Mouse (Mus musculus) right cerebral cortex, postnatal 4 days (tissue): Measurements from ENCODE around the gene Rnf135.
"Not testable (repeated sequence)": the region's sequence is repeated elsewhere in the genome, so short reads cannot be mapped to it uniquely, and the experiment has no call there.

ENCODE experiments used
- DNase-seq: peaks from one replicate; pipeline ENCODE4 v3.0.0-alpha.2; 2022

Rnf135 gene

DNA sequence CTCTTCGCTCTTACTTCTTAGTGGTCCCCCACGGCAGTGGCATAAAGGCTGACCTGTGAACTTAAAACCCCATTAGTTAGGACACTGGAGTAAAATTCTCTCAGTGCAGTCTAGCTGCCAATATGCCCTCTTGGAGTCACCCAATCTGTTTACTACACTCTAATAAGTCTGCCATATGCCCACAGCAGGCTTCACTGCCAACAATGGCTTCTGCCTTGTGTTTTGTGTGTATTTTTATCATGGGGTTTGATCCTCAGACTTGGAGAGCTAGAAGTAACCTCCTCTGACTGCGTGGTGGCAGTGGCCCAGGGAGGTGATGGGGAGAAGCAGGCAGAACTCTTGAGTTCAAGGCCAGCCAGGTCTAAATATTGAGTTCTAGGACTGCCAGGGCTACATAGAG is 20.4 kb downstream of the Rnf135 start:
- DNase-seq: no peak

DNA sequence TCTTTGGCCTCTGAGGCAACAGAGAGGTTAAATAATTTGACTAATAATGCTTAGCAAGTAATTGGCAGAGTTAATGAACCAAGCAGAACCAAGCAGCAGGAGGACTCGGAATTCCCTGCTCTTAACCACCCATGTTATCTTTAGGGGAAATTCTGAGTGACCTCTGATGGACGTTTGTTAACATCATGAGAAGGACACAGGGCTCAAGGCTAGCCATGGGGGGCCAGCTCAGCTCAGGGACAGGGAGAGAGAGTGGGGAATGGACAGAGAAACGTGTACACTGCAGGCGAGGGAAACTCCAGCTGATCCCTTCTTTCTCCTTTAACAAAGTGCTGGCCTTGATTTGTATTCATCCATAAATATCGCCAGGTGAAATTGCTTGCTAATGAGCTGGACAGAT is 21.3 kb downstream of the Rnf135 start:
- DNase-seq: no peak

DNA sequence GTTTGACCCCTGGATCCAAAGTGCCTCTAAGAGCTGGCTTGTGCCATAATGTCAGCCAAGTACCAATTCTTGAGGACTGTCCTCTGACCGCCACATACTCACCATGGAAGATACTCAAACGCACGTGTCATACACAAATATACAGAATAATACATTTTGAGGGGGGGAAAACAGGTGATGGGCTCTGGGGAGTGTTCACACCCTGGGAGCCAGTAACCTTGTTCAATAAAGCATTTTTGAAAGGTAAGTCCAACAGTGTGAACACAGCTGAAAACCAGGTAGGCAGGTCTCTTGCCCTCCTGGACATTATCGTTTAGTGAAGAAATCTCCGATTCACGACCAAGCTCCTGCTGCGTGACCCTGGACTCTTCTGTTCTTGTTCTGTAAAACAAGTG is 24.8 kb downstream of the Rnf135 start:
- no peak for DNase-seq

DNA sequence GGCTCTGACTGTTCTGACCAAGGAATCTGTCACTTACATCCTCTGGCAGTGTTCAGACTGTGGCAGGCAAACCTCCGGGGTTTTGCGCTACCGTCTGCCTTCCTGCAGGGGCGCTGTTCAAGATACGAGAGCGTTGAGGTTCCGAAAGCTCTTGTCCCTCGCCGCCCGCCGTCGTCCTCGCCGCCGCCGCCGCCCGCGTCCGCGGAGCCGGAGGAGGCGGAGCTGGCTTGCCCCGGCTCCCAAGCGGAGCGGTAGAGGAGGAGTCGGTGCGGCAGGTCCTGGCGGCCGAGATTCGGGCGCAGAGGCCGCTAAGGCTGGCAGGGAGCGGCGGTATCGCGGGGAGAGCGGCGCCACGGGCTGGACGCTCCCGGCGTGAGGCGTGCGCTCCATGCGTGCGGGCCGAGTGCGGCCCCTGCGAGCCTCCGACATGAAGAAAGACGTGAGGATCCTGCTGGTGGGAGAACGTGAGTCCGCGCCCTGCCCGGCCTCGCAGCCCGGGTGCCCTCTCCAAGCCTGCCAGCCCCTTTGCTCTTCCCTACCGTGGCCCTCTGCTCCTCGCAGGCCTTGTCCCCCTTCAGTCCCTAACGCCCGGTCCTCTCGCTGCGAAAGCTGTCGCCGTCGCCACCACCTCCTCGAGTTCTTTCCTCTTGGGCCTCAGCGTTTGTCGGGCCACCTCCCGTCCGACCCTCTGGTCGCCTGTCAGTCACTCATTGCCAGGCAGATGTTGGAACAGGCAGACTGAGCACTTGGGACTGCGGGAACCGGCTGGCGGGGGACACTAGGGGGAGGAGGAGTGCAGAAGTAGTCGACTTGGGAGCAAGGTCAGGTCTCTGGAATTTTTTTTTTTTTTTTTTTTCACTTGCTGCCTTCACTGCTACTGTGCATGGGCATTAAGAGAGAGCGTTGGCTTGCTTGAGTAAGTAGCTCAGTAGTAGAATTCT is 25.5 kb downstream of the Rnf135 start, which contains the start of gene Rhot1:
Gene Rhot1, plus strand, starts transcription at position 160 of the 941 bp plus-strand sequence.
- DNase-seq: peak; percentile 98

DNA sequence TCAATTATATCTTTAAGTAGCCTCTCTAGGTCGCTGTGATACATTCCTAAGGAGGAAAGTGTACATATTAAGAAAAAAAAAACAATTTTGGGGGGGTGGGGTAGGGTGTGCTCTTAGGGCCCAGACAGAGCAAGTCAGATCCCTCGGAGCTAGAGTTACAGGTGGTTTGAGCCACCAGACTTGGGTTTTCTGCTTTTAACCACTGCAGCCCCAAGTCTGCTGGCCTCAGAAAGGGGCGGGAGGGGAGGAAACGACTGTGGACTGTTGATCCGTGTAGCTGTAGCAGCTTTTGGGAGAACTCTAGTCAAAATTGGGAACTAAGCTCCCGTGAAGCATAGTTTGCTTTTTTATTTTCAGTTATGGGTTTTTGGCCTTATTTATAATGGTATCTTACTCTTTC is 26.7 kb downstream of the Rnf135 start:
- DNase-seq: no peak

DNA sequence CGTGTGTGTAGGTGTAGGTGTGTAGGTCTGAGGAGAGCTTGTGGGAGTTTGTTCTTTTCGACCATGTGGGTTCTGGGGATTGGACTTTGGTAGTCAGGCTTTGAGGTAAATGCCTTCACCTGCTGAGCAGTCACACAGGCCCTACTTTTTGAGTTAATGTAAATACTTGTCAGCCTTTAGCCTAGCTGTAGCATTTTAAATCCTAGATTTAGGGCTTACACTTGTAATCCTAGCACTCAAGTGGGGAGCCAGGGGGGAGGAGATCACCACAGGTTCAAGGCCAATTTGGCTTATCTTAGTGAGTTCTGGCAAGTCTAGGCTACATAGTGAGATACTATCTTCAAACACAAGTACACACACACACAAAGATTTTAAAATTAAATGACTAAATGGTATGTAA is 28.6 kb downstream of the Rnf135 start:
- DNase-seq: no peak

DNA sequence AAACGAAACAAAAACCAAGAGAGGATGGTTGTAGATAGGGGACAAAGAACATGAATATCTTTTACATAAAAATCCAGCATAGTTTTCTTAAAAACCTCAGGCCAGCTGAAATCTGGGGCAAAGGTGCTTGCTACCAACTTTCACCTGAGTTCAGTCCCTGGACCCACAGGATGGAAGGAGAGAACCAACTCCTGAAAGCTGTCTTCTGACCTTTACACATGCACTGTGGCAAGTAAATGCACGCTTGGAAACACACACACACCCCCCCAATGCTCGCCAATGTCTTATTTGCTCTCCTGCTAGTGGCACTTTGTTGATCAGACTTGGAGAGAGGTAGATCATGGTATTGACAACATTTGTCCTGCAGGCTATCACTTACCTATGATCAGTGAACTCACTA is 31.6 kb downstream of the Rnf135 start:
- DNase-seq: no peak

DNA sequence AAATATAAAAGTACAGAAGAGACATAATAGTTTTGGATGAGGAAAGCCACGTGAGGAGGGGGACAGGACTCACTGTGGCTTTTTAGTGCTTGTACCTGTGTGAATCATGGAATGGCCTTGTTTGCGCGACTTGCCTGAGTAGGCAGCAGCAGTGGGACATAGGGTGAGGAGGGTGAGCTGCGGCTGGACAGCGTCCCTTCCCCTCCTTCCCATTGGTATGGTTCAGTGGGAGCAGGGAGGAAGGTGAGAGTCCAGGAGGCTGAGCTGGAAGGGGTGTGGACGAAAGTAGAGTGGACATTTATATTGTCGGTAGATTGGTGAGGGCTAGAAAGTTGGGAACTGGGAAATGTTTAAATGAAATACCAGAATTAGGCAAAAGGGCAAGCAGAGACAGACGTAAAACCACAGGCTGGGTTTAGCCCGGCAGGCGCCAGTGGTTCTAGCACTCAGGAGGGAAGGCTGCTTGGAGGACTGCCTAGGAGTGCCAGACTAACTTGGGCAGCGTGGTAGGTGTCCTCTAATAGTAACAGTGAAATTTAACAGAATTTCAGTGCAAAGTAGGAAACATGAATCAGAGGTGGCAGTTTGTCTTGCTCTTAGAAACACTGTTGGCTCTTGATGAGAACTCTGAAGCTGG is 35.1 kb downstream of the Rnf135 start:
- no peak for DNase-seq

DNA sequence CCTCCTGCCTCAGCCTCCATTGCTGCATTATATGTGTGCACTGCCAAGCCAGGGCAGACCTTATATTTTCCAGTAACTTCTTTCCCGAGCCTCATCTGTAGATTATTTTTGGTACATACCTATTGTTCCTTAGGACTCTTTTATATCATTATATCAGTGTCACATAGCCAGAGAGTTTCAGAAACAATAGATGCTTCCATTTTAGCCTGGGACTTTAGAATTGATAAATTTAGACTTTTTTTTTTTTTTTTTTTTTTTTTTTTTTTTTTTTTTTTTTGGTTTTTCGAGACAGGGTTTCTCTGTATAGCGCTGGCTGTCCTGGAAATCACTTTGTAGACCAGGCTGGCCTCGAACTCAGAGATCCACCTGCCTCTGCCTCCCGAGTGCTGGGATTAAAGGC is 46.4 kb downstream of the Rnf135 start:
- DNase-seq: not testable (repeated sequence)

DNA sequence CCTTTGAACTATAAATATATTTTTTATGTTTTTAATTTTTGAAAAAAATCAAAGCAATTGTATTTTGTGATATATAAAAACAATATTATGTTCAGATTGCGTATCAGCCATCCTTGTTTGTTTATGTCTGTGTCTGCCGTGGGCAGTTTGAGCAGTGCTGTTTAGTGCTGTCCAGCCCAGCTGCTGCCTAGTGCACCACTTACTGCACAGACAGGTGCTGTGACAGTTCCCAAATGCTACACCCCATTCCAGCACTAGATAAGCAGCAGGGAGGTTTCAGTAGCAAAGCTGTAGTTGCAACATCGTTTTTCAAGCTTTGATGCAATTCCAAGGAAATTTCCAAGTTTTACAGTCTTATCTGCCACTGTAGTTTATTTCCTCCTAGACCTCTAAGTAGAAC is 53.6 kb downstream of the Rnf135 start:
- no peak for DNase-seq

DNA sequence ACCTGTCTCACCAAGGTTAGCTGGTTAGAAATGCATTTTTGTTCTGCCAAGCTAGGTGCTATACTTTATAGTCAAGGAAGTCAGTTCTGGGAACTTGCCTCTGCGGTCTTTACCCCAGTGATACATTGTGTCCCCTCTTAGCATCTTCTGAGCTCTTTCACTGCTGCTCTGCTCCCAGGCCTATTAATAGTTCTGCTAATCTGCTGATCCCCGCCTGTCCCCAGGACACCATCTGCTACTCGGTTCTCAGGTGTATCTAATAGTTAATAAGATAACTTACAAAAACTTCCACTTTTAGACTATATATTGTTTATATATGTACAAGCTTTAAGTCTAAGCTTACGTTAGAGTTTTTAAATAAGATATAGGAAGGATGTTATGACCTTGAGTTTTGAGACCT is 54.7 kb downstream of the Rnf135 start:
- DNase-seq: no peak

DNA sequence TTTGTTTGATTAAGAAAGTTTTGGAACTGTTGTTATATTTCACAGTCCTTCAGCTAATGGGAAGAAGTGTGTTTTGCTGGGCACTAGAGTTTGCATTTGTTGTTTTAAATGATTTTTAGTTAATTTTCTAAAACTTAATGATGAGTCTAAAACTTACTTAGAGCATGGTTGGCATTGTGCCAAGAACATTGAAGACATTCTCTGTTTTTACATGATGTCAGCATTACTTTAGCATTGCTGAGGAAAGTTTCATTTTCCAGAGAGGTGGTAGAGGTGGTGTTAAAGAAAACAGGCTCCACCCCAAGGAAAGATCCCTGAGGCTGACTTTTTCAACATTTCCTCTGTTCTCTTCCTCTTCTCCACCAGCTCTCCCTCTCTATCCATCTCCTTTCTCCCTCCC is 63.4 kb downstream of the Rnf135 start:
- DNase-seq: no peak

DNA sequence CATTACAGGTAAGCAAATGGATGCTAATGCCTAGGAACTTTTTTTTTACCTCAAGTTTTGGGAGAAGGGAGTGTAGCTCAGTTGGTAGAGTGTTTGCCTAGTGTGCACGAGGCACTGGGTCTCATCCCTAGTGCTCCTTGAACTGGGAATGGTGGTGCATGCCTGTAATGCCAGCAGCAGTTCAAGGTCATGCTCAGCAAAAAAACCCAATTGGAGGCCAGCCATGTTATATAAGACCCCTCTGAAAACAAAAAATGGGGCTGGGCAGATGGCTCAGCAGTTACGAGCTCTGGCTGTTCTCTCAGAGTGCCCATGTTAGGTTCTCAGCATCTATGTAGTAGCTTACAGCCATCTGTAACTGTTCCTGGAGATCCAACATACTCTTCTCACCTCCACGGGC is 64.9 kb downstream of the Rnf135 start:
- no peak for DNase-seq
